Mouse (Mus musculus) limb, embryonic 14.5 days (tissue): ENCODE data around the gene Pm20d1. TPM values are rescaled to one million over a fixed set of nuclear protein-coding genes. Genes with fewer than 3 reads are reported as not detected.
A peak's percentile ranks its signal among the peaks of the same experiment; 100 is the strongest.

Source experiments
- ATAC-seq: fragments of 200-750 bp; cut with Nextera tagmentation; 2 replicates; pipeline ENCODE4 v1.8.0; 2017; ENCODE audit warnings: low read depth, moderate number of reproducible peaks, moderate TSS enrichment; ENCODE audit not compliant: low FRiP score
- DNase-seq: peaks from one replicate; pipeline ENCODE4 v3.0.0-alpha.2; 2015; ENCODE audit warnings: low spot score
- H3K27ac ChIP-seq: fragments of 300-500 bp; sonication (generic); replicated peaks from 2 replicates; pipeline ENCODE4 v1.5.1; 2014; ENCODE audit warnings: low read depth, mild to moderate bottlenecking, low read length, moderate library complexity, mixed read lengths
- H3K27me3 ChIP-seq: fragments of 300-500 bp; sonication (generic); 2 replicates; pipeline ENCODE4 v1.6.1; 2014; ENCODE audit warnings: low read length, mixed read lengths; ENCODE audit not compliant: control insufficient read depth, insufficient read depth
- H3K36me3 ChIP-seq: fragments of 300-500 bp; sonication (generic); 2 replicates; pipeline ENCODE4 v1.6.1; 2014; ENCODE audit warnings: mild to moderate bottlenecking, low read length, moderate library complexity, mixed read lengths; ENCODE audit not compliant: control insufficient read depth, insufficient read depth
- H3K4me1 ChIP-seq: fragments of 300-500 bp; sonication (generic); 2 replicates; pipeline ENCODE4 v1.6.1; 2014; ENCODE audit warnings: antibody characterized with exemption, low read length, mixed read lengths; ENCODE audit not compliant: control insufficient read depth, insufficient read depth
- H3K4me2 ChIP-seq: fragments of 300-500 bp; sonication (generic); replicated peaks from 2 replicates; pipeline ENCODE4 v1.6.1; 2014; ENCODE audit warnings: low read depth, mild to moderate bottlenecking, low read length, moderate library complexity; ENCODE audit not compliant: severe bottlenecking
- H3K4me3 ChIP-seq: fragments of 300-500 bp; sonication (generic); replicated peaks from 2 replicates; pipeline ENCODE4 v1.5.1; 2014; ENCODE audit warnings: low read length
- H3K9ac ChIP-seq: fragments of 300-500 bp; sonication (generic); 2 replicates; pipeline ENCODE4 v1.6.1; 2014; ENCODE audit warnings: mild to moderate bottlenecking, low read depth, low read length, moderate library complexity; ENCODE audit not compliant: severe bottlenecking
- H3K9me3 ChIP-seq: fragments of 300-500 bp; sonication (generic); 2 replicates; pipeline ENCODE4 v1.6.1; 2016; ENCODE audit warnings: low read length; ENCODE audit not compliant: control insufficient read depth
- POLR2A ChIP-seq: fragments of 200-500 bp; IDR thresholded peaks from 2 replicates; pipeline ENCODE4 v1.8.0; 2012; ENCODE audit warnings: inconsistent platforms, mild to moderate bottlenecking, moderate library complexity, borderline replicate concordance; ENCODE audit not compliant: insufficient read depth, insufficient read length; ENCODE audit errors: extremely low read depth
- WGBS: fragments of 180-500 bp; shearing (Covaris S2); extraction: QIAGEN DNeasy Blood & Tissue Kit; methylation state at CpG from one replicate; pipeline ENCODE4 v1.1.7; 2014; 5-methylcytosine and 5-hydroxymethylcytosine counted together
- polyA plus RNA-seq, 2 experiments: library from polyadenylated mRNA; depleted of rRNA in 1 of 2; stranded (reverse) in 1 of 2; unstranded in 1 of 2; fragments of >200 nt; fragmentation: Nextera tagmentation in 1 of 2; extraction: Ambion mirVana in 1 of 2; gene quantifications; 2 replicates each; pipeline versions ENCODE4 v1.2.1 to v1.2.3; 2012 to 2014

Pm20d1 gene
- polyA plus RNA-seq, 2 experiments = 0.29 to 0.53 TPM

DNA sequence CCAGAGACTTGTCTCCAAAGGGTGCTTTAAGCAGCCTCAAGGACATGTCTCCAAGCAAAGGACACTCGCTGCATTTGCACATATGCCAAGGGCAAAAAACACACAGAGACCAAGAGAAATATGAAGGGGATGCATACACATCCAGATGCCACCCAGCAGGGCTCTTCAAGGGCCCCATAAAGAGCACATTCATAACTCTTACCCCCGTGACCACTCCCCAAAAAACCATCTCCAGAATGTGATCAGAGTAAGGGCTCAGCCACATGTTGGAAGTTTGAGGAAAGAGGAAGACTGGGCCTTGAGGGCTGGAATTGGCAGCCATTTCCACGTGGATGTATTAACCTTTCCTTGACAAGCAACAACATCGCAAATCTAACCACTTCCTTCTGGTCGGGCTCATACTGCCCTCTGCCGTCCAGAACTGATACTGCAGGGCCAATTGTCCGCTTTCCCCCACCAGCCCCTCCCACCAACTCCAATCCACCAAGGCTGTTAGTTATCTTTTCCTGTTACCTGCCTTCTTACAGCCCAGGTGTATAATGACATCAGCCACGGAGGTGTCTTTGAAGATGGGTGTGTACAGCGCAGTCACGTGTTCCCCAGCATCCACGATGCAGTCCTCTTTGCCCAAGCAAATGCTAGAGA is 31.7 kb upstream of the Pm20d1 start:
- Histone ChIP-seq H3K4me3 (no peak overlapping the region), H3K27me3 (no peaks in the 10 kb centered on the region), H3K27ac (no peak overlapping the region), H3K4me2 (no peak overlapping the region), H3K9ac (no peak overlapping the region), H3K4me1 (peaks cover 6% of the 10 kb centered on the region), H3K36me3 (no peaks in the 10 kb centered on the region), H3K9me3 (no peaks in the 10 kb centered on the region)
- WGBS = 16% methylated on average over 11 of the region's 11 CpGs
- ATAC-seq (0 out of 2 replicates have a peak, but pooled peaks have one; percentile 12), DNase-seq (peak; percentile 76)
- TF ChIP-seq POLR2A = no peak

DNA sequence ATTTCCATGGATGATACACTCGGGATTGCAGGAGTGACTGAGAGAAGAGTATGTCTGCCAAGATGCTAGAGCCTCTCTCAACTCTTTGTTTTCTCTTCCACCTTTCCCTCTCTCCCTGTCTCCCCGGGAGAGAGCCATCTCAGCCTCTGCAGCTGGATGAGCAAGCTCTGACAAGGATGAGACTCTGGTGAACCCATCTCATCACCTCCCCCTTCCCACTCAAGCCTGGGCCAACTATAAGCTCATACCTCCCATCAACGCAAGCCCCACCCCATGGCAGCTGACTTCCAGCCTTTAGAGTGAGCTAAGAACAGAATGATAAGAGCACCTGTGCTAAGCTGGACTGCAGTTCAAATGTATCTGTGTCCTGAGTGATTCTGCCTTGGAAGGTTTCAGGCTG is 27.9 kb upstream of the Pm20d1 start:
- H3K9ac ChIP-seq = no peak overlapping the region
- H3K27ac ChIP-seq = no peak overlapping the region
- ATAC-seq (no peak), DNase-seq (no peak)
- peaks cover 6% of the 10 kb centered on the region for H3K4me1 ChIP-seq
- no peaks in the 10 kb centered on the region for H3K27me3 ChIP-seq
- no peaks in the 10 kb centered on the region for H3K9me3 ChIP-seq
- no peak overlapping the region for H3K4me3 ChIP-seq
- no peak overlapping the region for H3K4me2 ChIP-seq
- no peaks in the 10 kb centered on the region for H3K36me3 ChIP-seq
- TF ChIP-seq POLR2A = no peak
- WGBS = 82% methylated on average over 3 of the region's 3 CpGs

DNA sequence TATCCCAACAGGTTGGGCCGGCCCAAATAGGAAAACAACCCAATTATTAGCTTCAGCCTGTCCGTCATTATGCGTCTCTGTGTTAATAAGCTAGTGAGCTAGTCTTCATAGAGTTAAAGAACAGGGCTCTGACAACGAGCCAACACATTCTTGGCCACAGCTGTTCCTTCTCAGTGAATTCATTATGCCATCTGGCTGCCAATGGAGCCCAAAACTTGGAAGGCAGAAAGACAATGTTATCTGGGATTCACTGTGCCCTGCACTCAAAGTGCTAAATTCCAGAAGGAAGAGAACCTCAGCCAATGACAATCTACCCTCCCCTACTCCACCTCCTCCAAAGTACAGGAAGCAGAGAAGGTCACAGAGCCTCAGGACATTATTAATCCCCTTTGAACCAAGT is 26.5 kb upstream of the Pm20d1 start:
- WGBS = 50% methylated on average over 4 of the region's 4 CpGs
- H3K4me1 ChIP-seq = peaks cover 3% of the 10 kb centered on the region; the same call in 1 of the 2 replicates
- H3K9ac ChIP-seq = no peak overlapping the region
- H3K27me3 ChIP-seq = no peaks in the 10 kb centered on the region
- H3K4me3 ChIP-seq = no peak overlapping the region
- DNase-seq (peak; percentile 78), ATAC-seq (no peak)
- no peak overlapping the region for H3K4me2 ChIP-seq
- no peak overlapping the region for H3K27ac ChIP-seq
- no peak for TF ChIP-seq POLR2A
- no peaks in the 10 kb centered on the region for H3K9me3 ChIP-seq
- no peaks in the 10 kb centered on the region for H3K36me3 ChIP-seq

DNA sequence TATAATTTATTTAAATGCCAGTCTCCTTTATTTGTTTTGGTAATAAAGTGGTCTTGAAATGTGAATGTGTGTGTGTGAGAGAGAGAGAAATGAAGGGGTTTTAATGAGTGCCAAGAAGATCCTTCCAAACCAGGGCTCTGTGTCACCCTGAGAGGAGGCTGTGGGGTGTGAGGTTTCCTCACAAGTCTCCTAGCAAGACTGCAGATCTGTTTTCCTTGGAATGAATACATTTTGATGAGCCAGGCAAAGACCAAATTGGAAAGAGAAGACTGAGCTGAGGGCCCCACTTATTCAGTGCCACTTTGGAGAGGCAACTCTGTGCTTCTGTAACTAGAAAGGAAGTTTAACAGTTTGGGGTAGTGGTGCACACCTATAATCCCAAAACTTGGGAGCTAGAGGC is 25.7 kb upstream of the Pm20d1 start:
- no peak overlapping the region for H3K4me2 ChIP-seq
- H3K27me3 ChIP-seq = no peaks in the 10 kb centered on the region
- no peak overlapping the region for H3K4me3 ChIP-seq
- H3K27ac ChIP-seq = no peak overlapping the region
- H3K36me3 ChIP-seq = no peaks in the 10 kb centered on the region
- H3K9me3 ChIP-seq = no peaks in the 10 kb centered on the region
- TF ChIP-seq POLR2A = no peak
- no peak overlapping the region for H3K9ac ChIP-seq
- H3K4me1 ChIP-seq = peaks cover 3% of the 10 kb centered on the region; the same call in 1 of the 2 replicates
- no peak for ATAC-seq
- no peak for DNase-seq

DNA sequence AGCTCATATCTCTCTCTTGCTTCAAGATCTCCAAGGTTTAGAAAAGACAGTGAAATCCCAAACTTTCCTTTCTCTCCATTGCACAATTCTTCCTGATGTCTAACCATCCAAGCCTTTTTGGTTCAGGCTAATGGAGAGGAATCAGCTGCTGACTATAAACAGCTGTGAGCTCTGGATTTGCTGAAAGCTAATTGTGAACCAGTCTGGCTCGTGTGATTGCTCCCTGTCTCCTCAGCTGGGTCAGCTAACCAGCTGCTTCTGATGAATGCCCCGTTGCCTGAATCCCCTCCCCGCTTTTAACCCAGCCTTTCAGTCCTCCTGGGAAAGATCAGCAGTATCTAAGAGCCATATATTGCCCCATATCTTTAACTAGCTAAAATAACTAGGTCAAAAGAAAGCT is 2.6 kb upstream of the Pm20d1 start:
- H3K4me1 ChIP-seq = no peaks in the 10 kb centered on the region
- DNase-seq (peak; percentile 54), ATAC-seq (peak; percentile 55; the same call in 1 of the 2 replicates)
- no peak overlapping the region for H3K4me3 ChIP-seq
- no peak overlapping the region for H3K4me2 ChIP-seq
- no peak overlapping the region for H3K9ac ChIP-seq
- no peaks in the 10 kb centered on the region for H3K27me3 ChIP-seq
- no peaks in the 10 kb centered on the region for H3K36me3 ChIP-seq
- TF ChIP-seq POLR2A = no peak
- H3K27ac ChIP-seq = no peak overlapping the region
- H3K9me3 ChIP-seq = no peaks in the 10 kb centered on the region
- WGBS = 8% methylated on average over 3 of the region's 3 CpGs
